Mouse (Mus musculus) embryonic facial prominence, embryonic 12.5 days (tissue): ENCODE results near the gene Zfp39. TPM values are rescaled to one million over a fixed set of nuclear protein-coding genes. Genes with fewer than 3 reads are reported as not detected.
"Not testable (repeated sequence)": the region's sequence is repeated elsewhere in the genome, so short reads cannot be mapped to it uniquely, and the experiment has no call there.

ENCODE experiments used
- ATAC-seq: fragments of 200-750 bp; cut with Nextera tagmentation; 2 replicates; pipeline ENCODE4 v1.8.0; 2017; ENCODE audit not compliant: insufficient number of reproducible peaks, insufficient read depth, low FRiP score, low TSS enrichment
- H3K27ac ChIP-seq: fragments of 300-500 bp; sonication (generic); 2 replicates; pipeline ENCODE4 v1.5.1; 2016; ENCODE audit warnings: mild to moderate bottlenecking
- H3K27me3 ChIP-seq: fragments of 300-500 bp; sonication (generic); 2 replicates; pipeline ENCODE4 v1.6.1; 2016; ENCODE audit warnings: mild to moderate bottlenecking, moderate library complexity
- H3K36me3 ChIP-seq: fragments of 300-500 bp; sonication (generic); 2 replicates; pipeline ENCODE4 v1.6.1; 2016; ENCODE audit warnings: mild to moderate bottlenecking
- H3K4me1 ChIP-seq: fragments of 300-500 bp; sonication (generic); 2 replicates; pipeline ENCODE4 v1.6.1; 2016
- H3K4me2 ChIP-seq: fragments of 300-500 bp; sonication (generic); replicated peaks from 2 replicates; pipeline ENCODE4 v1.6.1; 2016; ENCODE audit warnings: mild to moderate bottlenecking, moderate library complexity
- H3K4me3 ChIP-seq: fragments of 300-500 bp; sonication (generic); 2 replicates; pipeline ENCODE4 v1.5.1; 2016; ENCODE audit warnings: mild to moderate bottlenecking
- H3K9ac ChIP-seq: fragments of 300-500 bp; sonication (generic); 2 replicates; pipeline ENCODE4 v1.6.1; 2016; ENCODE audit warnings: mild to moderate bottlenecking, moderate library complexity
- H3K9me3 ChIP-seq: fragments of 300-500 bp; sonication (generic); 2 replicates; pipeline ENCODE4 v1.6.1; 2016; ENCODE audit warnings: mild to moderate bottlenecking, moderate library complexity
- WGBS: fragments of 180-500 bp; shearing (Covaris S2); methylation state at CpG from one replicate; pipeline ENCODE4 v1.1.7; 2016; 5-methylcytosine and 5-hydroxymethylcytosine counted together
- polyA plus RNA-seq: library from polyadenylated mRNA; unstranded; fragments of >200 nt; fragmentation: Nextera tagmentation; extraction: Ambion mirVana; gene quantifications from 2 replicates; pipeline ENCODE4 v1.2.1, GENCODE M21; 2016

Zfp39 gene
- polyA plus RNA-seq, 1 experiment from 2014 or later: 6.6 TPM

- Histone ChIP-seq H3K4me1 (peaks cover 11% of the 10 kb centered on the region), H3K4me2 (peak overlapping the region; percentile 73), H3K27me3 (no peaks in the 10 kb centered on the region), H3K9ac (peak overlapping the region; percentile 76; the same call in 1 of the 2 replicates), H3K4me3 (peak overlapping the region; percentile 67), H3K9me3 (no peaks in the 10 kb centered on the region), H3K36me3 (0 out of 2 replicates have a peak, but pooled peaks cover 9% of the 10 kb centered on the region), H3K27ac (no peak overlapping the region)
- ATAC-seq: no peak
- 87% methylated on average over 6 of the region's 6 CpGs for WGBS
Measured at GRCm38 (mm10) chr11:58867954-58868330, 36.1 kb downstream of the Zfp39 start.

- WGBS: 8% methylated on average over 37 of the region's 37 CpGs
- Histone ChIP-seq H3K4me3 (peak within 1 kb of the TSS; percentile 67), H3K4me1 (peaks cover 11% of the 10 kb centered on the region), H3K9ac (peak within 1 kb of the TSS; percentile 76), H3K9me3 (no peaks in the 10 kb centered on the region), H3K27ac (peak within 1 kb of the TSS; percentile 73), H3K36me3 (0 out of 2 replicates have a peak, but pooled peaks cover 9% of the 10 kb centered on the region), H3K27me3 (no peaks in the 10 kb centered on the region), H3K4me2 (peak within 1 kb of the TSS; percentile 73)
- ATAC-seq: peak; percentile 92
Measured at GRCm38 (mm10) chr11:58867039-58867953, 36.7 kb downstream of the Zfp39 start, which contains the start of gene 2810021J22Rik. Gene 2810021J22Rik, plus strand, starts transcription at chr11:58867216.

GRCm38 (mm10) chr11:58860744-58861143, 43.3 kb downstream of the Zfp39 start:
- H3K27ac ChIP-seq: no peak overlapping the region
- no peak overlapping the region for H3K4me3 ChIP-seq
- H3K36me3 ChIP-seq: peaks cover 52% of the 10 kb centered on the region
- H3K9ac ChIP-seq: no peak overlapping the region
- no peak overlapping the region for H3K4me2 ChIP-seq
- H3K27me3 ChIP-seq: no peaks in the 10 kb centered on the region
- H3K9me3 ChIP-seq: peaks cover 24% of the 10 kb centered on the region
- WGBS: 96% methylated on average over 8 of the region's 8 CpGs
- no peak for ATAC-seq
- H3K4me1 ChIP-seq: no peaks in the 10 kb centered on the region

GRCm38 (mm10) chr11:58849731-58850130, 54.3 kb downstream of the Zfp39 start:
- H3K27me3 ChIP-seq: no peaks in the 10 kb centered on the region
- H3K9me3 ChIP-seq: no peaks in the 10 kb centered on the region
- no peak overlapping the region for H3K27ac ChIP-seq
- H3K4me3 ChIP-seq: no peak overlapping the region
- H3K36me3 ChIP-seq: peaks cover 38% of the 10 kb centered on the region
- no peak overlapping the region for H3K9ac ChIP-seq
- H3K4me2 ChIP-seq: no peak overlapping the region
- peaks cover 6% of the 10 kb centered on the region for H3K4me1 ChIP-seq
- ATAC-seq: no peak
- WGBS: 76% methylated on average over 2 of the region's 2 CpGs

- WGBS: 48% methylated on average over 9 of the region's 9 CpGs
- H3K4me1 ChIP-seq: peaks cover 6% of the 10 kb centered on the region
- H3K27ac ChIP-seq: 0 out of 2 replicates have a peak overlapping the region, but pooled peaks have one; percentile 9
- peak overlapping the region; percentile 72 for H3K9ac ChIP-seq
- no peak for ATAC-seq
- H3K27me3 ChIP-seq: no peaks in the 10 kb centered on the region
- H3K9me3 ChIP-seq: no peaks in the 10 kb centered on the region
- H3K4me2 ChIP-seq: peak overlapping the region; percentile 88
- peaks cover 26% of the 10 kb centered on the region for H3K36me3 ChIP-seq
- H3K4me3 ChIP-seq: peak overlapping the region; percentile 77
Measured at GRCm38 (mm10) chr11:58847636-58848035, 56.4 kb downstream of the Zfp39 start.

- ATAC-seq: peak; percentile 99
- Histone ChIP-seq H3K27ac (peak within 1 kb of the TSS; percentile 9; the same call in 1 of the 2 replicates), H3K9ac (peak within 1 kb of the TSS; percentile 72), H3K4me2 (peak within 1 kb of the TSS; percentile 88), H3K4me1 (peaks cover 6% of the 10 kb centered on the region), H3K36me3 (peaks cover 20% of the 10 kb centered on the region), H3K9me3 (no peaks in the 10 kb centered on the region), H3K4me3 (peak within 1 kb of the TSS; percentile 77), H3K27me3 (no peaks in the 10 kb centered on the region)
- WGBS: under 1% methylated on average over 24 of the region's 24 CpGs
Measured at GRCm38 (mm10) chr11:58846919-58847461, 57.0 kb downstream of the Zfp39 start, which contains the start of gene Gm12258. Gene Gm12258, plus strand, starts transcription at chr11:58847158.

- ATAC-seq, H3K4me1 ChIP-seq, H3K4me3 ChIP-seq, H3K9me3 ChIP-seq, H3K9ac ChIP-seq, H3K4me2 ChIP-seq, H3K27ac ChIP-seq, H3K27me3 ChIP-seq, H3K36me3 ChIP-seq: not testable (repeated sequence)
Measured at GRCm38 (mm10) chr11:58838951-58839350, 65.1 kb downstream of the Zfp39 start, which contains the start of gene Olfr311. Gene Olfr311, plus strand, starts transcription at chr11:58839251.

Other genes with a start within 250 kb of the Zfp39 start
- gene Olfr322, start 245.4 kb downstream of the Zfp39 start, polyA plus RNA-seq: not detected in 2 replicates
- gene Olfr320, start 223.1 kb downstream of the Zfp39 start, polyA plus RNA-seq: not detected in 2 replicates
- gene Olfr319, start 205.1 kb downstream of the Zfp39 start, polyA plus RNA-seq: not detected in 2 replicates
- gene Olfr318, start 180.2 kb downstream of the Zfp39 start, polyA plus RNA-seq: not detected in 2 replicates
- not detected in 2 replicates for gene Olfr317, start 165.0 kb downstream of the Zfp39 start, polyA plus RNA-seq
- gene Olfr316, start 151.5 kb downstream of the Zfp39 start, polyA plus RNA-seq: not detected in 2 replicates
- gene Olfr315, start 131.0 kb downstream of the Zfp39 start, polyA plus RNA-seq: not detected in 2 replicates
- not detected in 2 replicates for gene Olfr314, start 121.3 kb downstream of the Zfp39 start, polyA plus RNA-seq
- 0.42 and 0.59 TPM in 2 replicates for gene Fam183b, start 102.3 kb downstream of the Zfp39 start, polyA plus RNA-seq
- not detected in 2 replicates for gene Olfr313, start 89.2 kb downstream of the Zfp39 start, polyA plus RNA-seq
- not detected in 2 replicates for gene Olfr312, start 75.0 kb downstream of the Zfp39 start, polyA plus RNA-seq
- not detected in 2 replicates for gene Olfr311, start 65.0 kb downstream of the Zfp39 start, polyA plus RNA-seq
- 14.2 and 14.4 TPM in 2 replicates for gene Gm12258, start 57.1 kb downstream of the Zfp39 start, polyA plus RNA-seq
- gene 2810021J22Rik, start 37.0 kb downstream of the Zfp39 start, polyA plus RNA-seq: 10.1 and 10.7 TPM in 2 replicates
- not detected in 2 replicates for gene Btnl10, start 13.7 kb upstream of the Zfp39 start, polyA plus RNA-seq
- gene Rnf187, start 34.7 kb upstream of the Zfp39 start, polyA plus RNA-seq: 366 and 374 TPM in 2 replicates
- gene Hist3h2ba, start 44.7 kb upstream of the Zfp39 start, polyA plus RNA-seq: 52.7 and 70.4 TPM in 2 replicates
- gene Hist3h2a, start 50.5 kb upstream of the Zfp39 start, polyA plus RNA-seq: 36.3 and 40.0 TPM in 2 replicates
- gene Trim17, start 50.5 kb upstream of the Zfp39 start, polyA plus RNA-seq: 0.51 and 0.55 TPM in 2 replicates
- 22.7 and 23.3 TPM in 2 replicates for gene Trim11, start 73.9 kb upstream of the Zfp39 start, polyA plus RNA-seq
- gene Obscn, start 232.2 kb upstream of the Zfp39 start, polyA plus RNA-seq: 0.28 and 0.69 TPM in 2 replicates